In the genomic region with DNA sequence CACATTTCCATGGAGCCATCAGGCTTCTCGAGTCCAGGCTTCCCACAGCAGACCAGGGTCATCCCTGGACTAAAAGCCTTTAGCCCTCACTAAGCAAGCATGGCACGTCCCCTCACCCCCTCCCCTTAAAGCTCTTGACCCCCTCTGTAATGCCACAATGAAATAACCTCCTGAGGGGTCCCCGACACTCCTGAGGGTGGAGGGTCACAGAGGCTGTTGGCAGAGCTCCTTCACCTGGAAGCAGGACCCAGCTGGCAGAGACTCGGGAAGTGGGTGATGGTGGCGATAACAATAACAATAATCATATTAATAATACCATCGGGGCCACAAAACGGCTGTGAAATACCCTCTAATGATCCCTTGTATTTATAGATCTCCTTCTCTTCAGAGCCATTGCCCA, we compare ENCODE assay signal across 8 mouse cellular contexts. TPM values are rescaled to one million over a fixed set of nuclear protein-coding genes. Genes with fewer than 3 reads are reported as not detected.
A peak's percentile ranks its signal among the peaks of the same experiment; 100 is the strongest.
DNase-seq lines count a peak whose midpoint lies in the region; ATAC-seq and TF ChIP-seq lines count a peak whose summit lies in the region.

A gene (minus strand): TSS at position 101 of the 400 bp plus-strand sequence.

- DNase-seq in hindbrain, embryonic 10.5 days (ENCODE audit: low spot score) = no peak
- DNase-seq in hindbrain, postnatal 0 days (ENCODE audit: low spot score) = no peak
- no peak for DNase-seq in spleen, postnatal 14 days (ENCODE audit: low spot score in 2 of 2)
- DNase-seq in spleen, adult 12 weeks (ENCODE audit: low spot score) = no peak

- no peak within 1 kb of the TSS for H3K9ac ChIP-seq in hindbrain, postnatal 0 days (replicated peaks; ENCODE audit: low read length)
- peak within 1 kb of the TSS; percentile 22; the same call in 1 of the 2 replicates for H3K9ac ChIP-seq in embryonic facial prominence, embryonic 12.5 days

- no peak for ATAC-seq in hindbrain, postnatal 0 days
- ATAC-seq in embryonic facial prominence, embryonic 12.5 days (ENCODE audit: insufficient number of reproducible peaks, insufficient read depth, low FRiP score, low TSS enrichment) = no peak
- ATAC-seq in inflammation-experienced regulatory T-cells, adult 6 months = no peak

- no peaks in the 10 kb centered on the region for H3K9me3 ChIP-seq in hindbrain, embryonic 10.5 days
- no peaks in the 10 kb centered on the region for H3K9me3 ChIP-seq in hindbrain, postnatal 0 days (ENCODE audit: low read length)
- H3K9me3 ChIP-seq in E14TG2a.4 (ENCODE audit: low read length) = no peaks in the 10 kb centered on the region
- no peaks in the 10 kb centered on the region for H3K9me3 ChIP-seq in embryonic facial prominence, embryonic 12.5 days

- H3K4me1 ChIP-seq in hindbrain, embryonic 10.5 days (replicated peaks) = peaks cover 41% of the 10 kb centered on the region
- peaks cover 3% of the 10 kb centered on the region; the same call in 1 of the 2 replicates for H3K4me1 ChIP-seq in hindbrain, postnatal 0 days (ENCODE audit: insufficient read depth, low read length)
- peaks cover 77% of the 10 kb centered on the region for H3K4me1 ChIP-seq in E14TG2a.4 (replicated peaks; ENCODE audit: low read depth, low read length)
- H3K4me1 ChIP-seq in embryonic facial prominence, embryonic 12.5 days = peaks cover 12% of the 10 kb centered on the region

- peaks cover 64% of the 10 kb centered on the region for H3K27me3 ChIP-seq in hindbrain, embryonic 10.5 days (ENCODE audit: insufficient read depth, poor library complexity, severe bottlenecking)
- H3K27me3 ChIP-seq in hindbrain, postnatal 0 days (ENCODE audit: insufficient read depth, low read length) = 0 out of 2 replicates have a peak, but pooled peaks cover 5% of the 10 kb centered on the region
- peaks cover 11% of the 10 kb centered on the region; the same call in 1 of the 2 replicates for H3K27me3 ChIP-seq in E14TG2a.4 (ENCODE audit: insufficient read depth, low read length)
- H3K27me3 ChIP-seq in embryonic facial prominence, embryonic 12.5 days = peaks cover 37% of the 10 kb centered on the region
- no peaks in the 10 kb centered on the region for H3K27me3 ChIP-seq in myocyte (ENCODE audit: control insufficient read depth, insufficient read depth, insufficient read length)

- TF ChIP-seq POLR2A in myocyte (IDR thresholded peaks at IDR 0.05; ENCODE audit: insufficient read length, low read depth) = no peak

- H3K4me2 ChIP-seq in hindbrain, postnatal 0 days (ENCODE audit: low read depth, low read length) = no peak within 1 kb of the TSS
- 0 out of 2 replicates have a peak within 1 kb of the TSS, but pooled peaks have one; percentile 21 for H3K4me2 ChIP-seq in embryonic facial prominence, embryonic 12.5 days (replicated peaks)
- H3K4me2 ChIP-seq in myocyte (ENCODE audit: low read depth) = peak within 1 kb of the TSS; percentile 31

- no peaks in the 10 kb centered on the region for H3K79me2 ChIP-seq in myocyte (ENCODE audit: control insufficient read depth, insufficient read depth)

- H3K27ac ChIP-seq in hindbrain, embryonic 10.5 days = 0 out of 2 replicates have a peak within 1 kb of the TSS, but pooled peaks have one; percentile 18
- no peak within 1 kb of the TSS for H3K27ac ChIP-seq in hindbrain, postnatal 0 days
- no peak within 1 kb of the TSS for H3K27ac ChIP-seq in embryonic facial prominence, embryonic 12.5 days

- no peaks in the 10 kb centered on the region for H3K36me3 ChIP-seq in hindbrain, embryonic 10.5 days
- no peaks in the 10 kb centered on the region for H3K36me3 ChIP-seq in hindbrain, postnatal 0 days (ENCODE audit: insufficient read depth, low read length)
- no peaks in the 10 kb centered on the region for H3K36me3 ChIP-seq in E14TG2a.4 (ENCODE audit: insufficient read depth, low read length)
- no peaks in the 10 kb centered on the region for H3K36me3 ChIP-seq in embryonic facial prominence, embryonic 12.5 days
- no peaks in the 10 kb centered on the region for H3K36me3 ChIP-seq in myocyte (ENCODE audit: control insufficient read depth, insufficient read depth)

- 80% methylated on average over 7 of the region's 7 CpGs for WGBS in hindbrain, embryonic 10.5 days
- 73% methylated on average over 7 of the region's 7 CpGs for whole genome bisulfite sequencing in hindbrain, postnatal 0 days
- WGBS in embryonic facial prominence, embryonic 12.5 days = 77% methylated on average over 7 of the region's 7 CpGs

- H3K4me3 ChIP-seq in hindbrain, embryonic 10.5 days = peak within 1 kb of the TSS; percentile 24
- H3K4me3 ChIP-seq in hindbrain, postnatal 0 days (ENCODE audit: low read length) = no peak within 1 kb of the TSS
- H3K4me3 ChIP-seq in E14TG2a.4 (replicated peaks; ENCODE audit: low read length) (peak within 1 kb of the TSS; percentile 86), myocyte (no peak within 1 kb of the TSS)
- no peak within 1 kb of the TSS for H3K4me3 ChIP-seq in embryonic facial prominence, embryonic 12.5 days

- H3ac ChIP-seq in myocyte (ENCODE audit: control insufficient read depth, insufficient read length) = no peak within 1 kb of the TSS

- no peak for TF ChIP-seq CTCF in hindbrain, postnatal 0 days (IDR thresholded peaks at IDR 0.05; ENCODE audit: low read depth)
- no peak for TF ChIP-seq CTCF in E14TG2a.4 (conservative IDR thresholded peaks at IDR 0.05; ENCODE audit: low read length)

TF ChIP-seq in myocyte, 11 proteins besides CTCF, POLR2A, EP300 and RAD21:
- no peak for TF ChIP-seq E2F4 (IDR thresholded peaks at IDR 0.05; ENCODE audit: insufficient read depth)
- no peak for TF ChIP-seq MYOD1 (IDR thresholded peaks at IDR 0.05; ENCODE audit: control insufficient read depth in 1 of 3, insufficient read length in 2 of 3, low read depth in 2 of 3)
- TF ChIP-seq TCF3 (IDR thresholded peaks at IDR 0.05; ENCODE audit: insufficient read length, low read depth) = no peak
- TF ChIP-seq POLR2AphosphoS2 (IDR thresholded peaks at IDR 0.05; ENCODE audit: insufficient read length, low read depth) = no peak
- TF ChIP-seq MAX (IDR thresholded peaks at IDR 0.05; ENCODE audit: low read depth) = no peak
- TF ChIP-seq USF1 (IDR thresholded peaks at IDR 0.05; ENCODE audit: low read depth) = no peak

RNA-seq across cellular contexts. Expression of the gene that starts here (rescaled TPM):
- 29.5 and 31.4 TPM in 2 replicates for polyA plus RNA-seq in hindbrain, embryonic 10.5 days (2016; fragmentation: Nextera tagmentation; extraction: Ambion mirVana)
- total RNA-seq in hindbrain, postnatal 0 days (2014; rRNA removed) = 7.3 and 8.8 TPM in 2 replicates
- polyA plus RNA-seq in hindbrain, postnatal 0 days (2015; fragmentation: Nextera tagmentation; extraction: Ambion mirVana) = 11.9 and 14.4 TPM in 2 replicates
- polyA plus RNA-seq in embryonic facial prominence, embryonic 12.5 days (2016; fragmentation: Nextera tagmentation; extraction: Ambion mirVana) = 15.3 and 17.3 TPM in 2 replicates
- 10 to 100 TPM; 20.4 to 24.7 (median 20.9) TPM for polyA plus RNA-seq in inflammation-experienced regulatory T-cells, adult 6 months (2017; shearing (Covaris generic))
- polyA plus RNA-seq in myocyte (2012; fragmentation: generic; extraction: Trizol) = 11.5 TPM

Comparison
In these comparisons a context has a peak if more than half of its experiments do, and no peak if none do; other contexts are left out.
1. H3K4me3 ChIP-seq: peak in hindbrain, embryonic 10.5 days (single experiment) and E14TG2a.4 (single experiment); none in hindbrain, postnatal 0 days (single experiment), embryonic facial prominence, embryonic 12.5 days (single experiment) and myocyte (single experiment).